Comparison of ENCODE assay signal across 7 mouse cellular contexts in genomic region chr8:124585718-124586425, GRCm38 (mm10). TPM values are rescaled to one million over a fixed set of nuclear protein-coding genes. Genes with fewer than 3 reads are reported as not detected.
DNase-seq lines count a peak whose midpoint lies in the region; ATAC-seq lines count a peak whose summit lies in the region.

No protein-coding gene starts in this region.

- peaks cover 3% of the 10 kb centered on the region; the same call in 1 of the 2 replicates for H3K27me3 ChIP-seq in heart, embryonic 12.5 days (replicated peaks)

- H3K27ac ChIP-seq in heart, embryonic 12.5 days (ENCODE audit: poor library complexity, severe bottlenecking): no peak overlapping the region

- H3K9me3 ChIP-seq in heart, embryonic 12.5 days (replicated peaks): no peaks in the 10 kb centered on the region

- DNase-seq in left cerebral cortex, postnatal 4 days: peak; percentile 59
- no peak for DNase-seq in left cerebral cortex, postnatal 36 days (ENCODE audit: low spot score in 2 of 2)
- peak; percentile 64 to 75 for DNase-seq in cerebellum, adult 18-20 months
- peak; percentile 36 for DNase-seq in lung, postnatal 36 days
- DNase-seq in right cerebral cortex, adult 2 months (ENCODE audit: low spot score in 2 of 2): no peak
- no peak for DNase-seq in layer of hippocampus, adult 8-10 months (ENCODE audit: low spot score in 2 of 2)

- ATAC-seq in heart, embryonic 12.5 days (ENCODE audit: insufficient number of reproducible peaks, low FRiP score): peak; percentile 82

- intact Hi-C loops in left cerebral cortex, postnatal 4 days (cut with DNase I): no loop called here
- intact Hi-C loops in left cerebral cortex, postnatal 36 days (cut with DNase I): no loop called here

- H3K36me3 ChIP-seq in heart, embryonic 12.5 days: no peaks in the 10 kb centered on the region

- 51% methylated on average over 3 of the region's 3 CpGs for WGBS in heart, embryonic 12.5 days

- no peak overlapping the region for H3K4me2 ChIP-seq in heart, embryonic 12.5 days

- H3K9ac ChIP-seq in heart, embryonic 12.5 days: no peak overlapping the region

- H3K4me3 ChIP-seq in heart, embryonic 12.5 days: no peak overlapping the region

- H3K4me1 ChIP-seq in heart, embryonic 12.5 days (replicated peaks): peaks cover 16% of the 10 kb centered on the region

RNA-seq across cellular contexts. Expression of gene Capn9, which starts 10.0 kb away (rescaled TPM):
- under 1 TPM in 1 of 2 experiments, not detected in 1; 0.32 TPM for total RNA-seq in left cerebral cortex, postnatal 4 days (2021)
- under 1 TPM in 1 of 2 experiments, not detected in 1; 0.12 TPM for total RNA-seq in left cerebral cortex, postnatal 36 days (2021)
- polyA plus RNA-seq in heart, embryonic 12.5 days (2016; fragmentation: Nextera tagmentation; extraction: Ambion mirVana): 0.08 and 0.34 TPM in 2 replicates
- total RNA-seq in layer of hippocampus, adult 8-10 months (2022): under 1 TPM in 2 of 4 experiments, not detected in 2; 0.12 to 0.14 TPM

RNA-seq across cellular contexts. Expression of gene Agt, which starts 16.4 kb away (rescaled TPM):
- 1 to 10 TPM; 3.0 to 9.0 TPM for total RNA-seq in left cerebral cortex, postnatal 4 days (2021)
- 10 to 100 TPM; 10.6 to 19.5 TPM for total RNA-seq in left cerebral cortex, postnatal 36 days (2021)
- 0.43 and 0.71 TPM in 2 replicates for polyA plus RNA-seq in heart, embryonic 12.5 days (2016; fragmentation: Nextera tagmentation; extraction: Ambion mirVana)
- 10 to 100 TPM; 22.3 to 34.0 (median 30.1) TPM for total RNA-seq in layer of hippocampus, adult 8-10 months (2022)

Comparison
In these comparisons a context has a peak if more than half of its experiments do, and no peak if none do; other contexts are left out.
1. DNase-seq: peak in left cerebral cortex, postnatal 4 days (single experiment), cerebellum, adult 18-20 months (2 of 2) and lung, postnatal 36 days (single experiment); none in left cerebral cortex, postnatal 36 days (0 of 2), right cerebral cortex, adult 2 months (0 of 2) and layer of hippocampus, adult 8-10 months (0 of 2).